ENCODE assay signal across 18 mouse cellular contexts in the genomic region with DNA sequence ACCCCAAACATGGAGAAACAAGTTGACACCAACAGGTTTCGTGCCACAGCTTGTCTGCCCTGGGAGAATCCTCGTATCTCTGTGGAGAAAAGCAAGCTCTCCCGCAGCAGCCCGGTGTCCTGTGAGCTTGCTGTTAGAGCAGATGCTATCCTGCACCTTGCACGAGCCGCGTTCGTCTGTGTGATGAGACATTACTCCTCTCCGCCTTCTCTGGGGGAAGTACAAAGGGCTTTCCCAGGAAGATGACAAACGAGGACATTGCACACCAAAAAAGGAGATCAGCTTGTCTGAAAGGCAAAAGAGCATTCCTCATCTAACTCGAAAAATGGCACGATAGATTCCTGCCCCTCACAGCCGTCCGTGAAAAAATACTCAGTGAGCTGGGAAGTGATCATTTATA. TPM values are rescaled to one million over a fixed set of nuclear protein-coding genes. Genes with fewer than 3 reads are reported as not detected.
DNase-seq lines count a peak whose midpoint lies in the region; ATAC-seq and TF ChIP-seq lines count a peak whose summit lies in the region.
"Had no signal": no experiment of that assay in that cellular context is flagged by ENCODE, and none has a peak within 500 bp of the region (broad histone marks: within the 10 kb centered on the region; RNA-seq: fewer than 3 reads in every experiment).

No protein-coding gene starts in this region.

- 47% methylated on average over 14 of the region's 14 CpGs for WGBS in lung, embryonic 14.5 days
- WGBS in lung, postnatal 0 days: 65% methylated on average over 14 of the region's 14 CpGs

- no peak for TF ChIP-seq CTCF in lung, embryonic 14.5 days (IDR thresholded peaks at IDR 0.05; ENCODE audit: low read depth)
- no peak for TF ChIP-seq CTCF in lung, postnatal 0 days (IDR thresholded peaks at IDR 0.05)

- no peak for TF ChIP-seq EP300 in lung, postnatal 0 days (IDR thresholded peaks at IDR 0.05)

- no peak for DNase-seq in frontal cortex, postnatal 25 days (ENCODE audit: low spot score in 2 of 2)
- DNase-seq in lung, embryonic 14.5 days: peak; percentile 21
- DNase-seq in lung, postnatal 10 days: no peak
- DNase-seq in cerebellum, adult 8-10 months: peak; percentile 47
- peak; percentile 36 for DNase-seq in right cerebral cortex, postnatal 14 days
- DNase-seq in lung, postnatal 0 days (ENCODE audit: low spot score): no peak
- no peak for DNase-seq in heart, postnatal 14 days
- DNase-seq: heart, adult 2 months; kidney, postnatal 10 days; spleen, adult 18-20 months; thymus, postnatal 25 days had no signal

- H3K4me3 ChIP-seq in lung, embryonic 14.5 days (ENCODE audit: low read depth, low read length): no peak overlapping the region
- H3K4me3 ChIP-seq in lung, postnatal 0 days (ENCODE audit: low read depth, low read length): no peak overlapping the region
- H3K4me3 ChIP-seq: embryonic facial prominence, embryonic 10.5 days; heart, adult 2 months; limb, embryonic 12.5 days had no signal

- no peaks in the 10 kb centered on the region for H3K36me3 ChIP-seq in lung, embryonic 14.5 days (ENCODE audit: insufficient read depth)
- H3K36me3 ChIP-seq in lung, postnatal 0 days (ENCODE audit: insufficient read depth, low read length): no peaks in the 10 kb centered on the region
- H3K36me3 ChIP-seq: embryonic facial prominence, embryonic 10.5 days had no signal

- H3K27ac ChIP-seq in lung, embryonic 14.5 days (ENCODE audit: low read depth): no peak overlapping the region
- no peak overlapping the region for H3K27ac ChIP-seq in lung, postnatal 0 days (ENCODE audit: low read length)
- H3K27ac ChIP-seq: embryonic facial prominence, embryonic 10.5 days; heart, adult 2 months; limb, embryonic 12.5 days had no signal

- ATAC-seq in frontal cortex, adult (ENCODE audit: low TSS enrichment): peak; percentile 82
- ATAC-seq in lung, embryonic 14.5 days (ENCODE audit: insufficient read depth): no peak
- ATAC-seq in lung, postnatal 0 days: no peak

- intact Hi-C loops in heart, postnatal 14 days (cut with DNase I): no loop called here

- H3K27me3 ChIP-seq in lung, embryonic 14.5 days (ENCODE audit: insufficient read depth, low read length): no peaks in the 10 kb centered on the region
- H3K27me3 ChIP-seq in lung, postnatal 0 days (replicated peaks; ENCODE audit: insufficient read depth, low read length): no peaks in the 10 kb centered on the region
- H3K27me3 ChIP-seq: limb, embryonic 12.5 days had no signal

- H3K9ac ChIP-seq in lung, embryonic 14.5 days: no peak overlapping the region
- no peak overlapping the region for H3K9ac ChIP-seq in lung, postnatal 0 days (replicated peaks; ENCODE audit: low read depth)
- H3K9ac ChIP-seq: limb, embryonic 12.5 days had no signal

- H3K4me1 ChIP-seq in lung, embryonic 14.5 days (ENCODE audit: insufficient read depth): no peaks in the 10 kb centered on the region
- no peaks in the 10 kb centered on the region for H3K4me1 ChIP-seq in lung, postnatal 0 days (ENCODE audit: insufficient read depth, low read depth, low read length)
- H3K4me1 ChIP-seq: embryonic facial prominence, embryonic 10.5 days had no signal

- H3K9me3 ChIP-seq in lung, embryonic 14.5 days (ENCODE audit: low read depth, low read length): no peaks in the 10 kb centered on the region
- no peaks in the 10 kb centered on the region for H3K9me3 ChIP-seq in lung, postnatal 0 days (ENCODE audit: low read length)
- H3K9me3 ChIP-seq: embryonic facial prominence, embryonic 10.5 days; limb, embryonic 12.5 days had no signal

- H3K4me2 ChIP-seq in lung, embryonic 14.5 days: no peak overlapping the region
- no peak overlapping the region for H3K4me2 ChIP-seq in lung, postnatal 0 days (replicated peaks; ENCODE audit: low read depth, low read length)
- H3K4me2 ChIP-seq: limb, embryonic 12.5 days; midbrain, embryonic 11.5 days had no signal

RNA-seq across cellular contexts. Expression of a gene that starts 13.0 kb away (rescaled TPM):
- polyA plus RNA-seq in lung, embryonic 14.5 days (2014; fragmentation: Nextera tagmentation; extraction: Ambion mirVana): not detected in 2 replicates
- polyA plus RNA-seq in lung, postnatal 0 days (2015; fragmentation: Nextera tagmentation; extraction: Ambion mirVana): not detected in 2 replicates
- total RNA-seq in heart, postnatal 14 days (2021): not detected
- total RNA-seq: heart, adult 2 months; hematopoietic stem cell, adult 5-6 weeks had no signal
- polyA plus RNA-seq: embryonic facial prominence, embryonic 10.5 days; forebrain, embryonic 11.5 days; heart, adult 2 months; limb, embryonic 12.5 days; lung, embryonic 16.5 days; midbrain, embryonic 11.5 days had no signal

RNA-seq across cellular contexts. Expression of a gene that starts 13.6 kb away (rescaled TPM):
- 31.7 and 32.4 TPM in 2 replicates for polyA plus RNA-seq in lung, embryonic 14.5 days (2014; fragmentation: Nextera tagmentation; extraction: Ambion mirVana)
- polyA plus RNA-seq in lung, postnatal 0 days (2015; fragmentation: Nextera tagmentation; extraction: Ambion mirVana): 33.5 and 34.5 TPM in 2 replicates
- total RNA-seq in heart, postnatal 14 days (2021): 10 to 100 TPM; 22.0 to 22.8 TPM

Comparison
In these comparisons a context has a peak if more than half of its experiments do, and no peak if none do; other contexts are left out.
1. DNase-seq: peak in lung, embryonic 14.5 days (single experiment), cerebellum, adult 8-10 months (single experiment) and right cerebral cortex, postnatal 14 days (single experiment); none in frontal cortex, postnatal 25 days (0 of 2), lung, postnatal 10 days (single experiment), lung, postnatal 0 days (single experiment) and heart, postnatal 14 days (0 of 2).